23 mouse cellular contexts compared by ENCODE assay signal in genomic region chr10:25258171-25258570, GRCm38 (mm10). TPM values are rescaled to one million over a fixed set of nuclear protein-coding genes. Genes with fewer than 3 reads are reported as not detected.
DNase-seq lines count a peak whose midpoint lies in the region; ATAC-seq and TF ChIP-seq lines count a peak whose summit lies in the region.
"Had no signal": no experiment of that assay in that cellular context is flagged by ENCODE, and none has a peak within 500 bp of the region (broad histone marks: within the 10 kb centered on the region; RNA-seq: fewer than 3 reads in every experiment).

No protein-coding gene starts in this region.

- no peaks in the 10 kb centered on the region for H3K9me3 ChIP-seq in heart, embryonic 11.5 days (replicated peaks; ENCODE audit: control insufficient read depth, low read length)
- no peaks in the 10 kb centered on the region for H3K9me3 ChIP-seq in stomach, postnatal 0 days (ENCODE audit: control insufficient read depth, low read length)
- H3K9me3 ChIP-seq in forebrain, embryonic 12.5 days, result no peaks in the 10 kb centered on the region
- H3K9me3 ChIP-seq: forebrain, embryonic 15.5 days; hindbrain, embryonic 13.5 days; lung, embryonic 15.5 days; midbrain, embryonic 13.5 days had no signal

- 82% methylated on average over 6 of the region's 6 CpGs for WGBS in heart, embryonic 11.5 days (ENCODE audit: insufficient replicate concordance)
- 70% methylated on average over 6 of the region's 6 CpGs for WGBS in stomach, postnatal 0 days
- WGBS in forebrain, embryonic 12.5 days, result 86% methylated on average over 6 of the region's 6 CpGs

- no peaks in the 10 kb centered on the region for H3K27me3 ChIP-seq in heart, embryonic 11.5 days (ENCODE audit: control insufficient read depth, insufficient read depth, low read length)
- H3K27me3 ChIP-seq in stomach, postnatal 0 days (ENCODE audit: control insufficient read depth, insufficient read depth, low read length), result no peaks in the 10 kb centered on the region
- no peaks in the 10 kb centered on the region for H3K27me3 ChIP-seq in forebrain, embryonic 12.5 days
- H3K27me3 ChIP-seq: forebrain, embryonic 15.5 days; heart, embryonic 12.5 days; hindbrain, embryonic 13.5 days; lung, embryonic 15.5 days; midbrain, embryonic 13.5 days had no signal

- no peak overlapping the region for H3K4me2 ChIP-seq in heart, embryonic 11.5 days
- no peak overlapping the region for H3K4me2 ChIP-seq in stomach, postnatal 0 days (replicated peaks; ENCODE audit: low read depth)
- no peak overlapping the region for H3K4me2 ChIP-seq in forebrain, embryonic 12.5 days
- H3K4me2 ChIP-seq: forebrain, embryonic 15.5 days; heart, embryonic 12.5 days; hindbrain, embryonic 13.5 days; lung, embryonic 15.5 days; midbrain, embryonic 13.5 days had no signal

- ATAC-seq in heart, embryonic 11.5 days (replicated peaks; ENCODE audit: insufficient number of reproducible peaks, low FRiP score, low TSS enrichment), result peak; percentile 42; the same call in 1 of the 2 replicates
- ATAC-seq in erythroid progenitor cell, adult 5-6 weeks (replicated peaks; ENCODE audit: low FRiP score, poor library complexity, severe bottlenecking), result 0 out of 2 replicates have a peak, but pooled peaks have one; percentile 33
- ATAC-seq in megakaryocyte progenitor cell, adult 5-6 weeks (replicated peaks; ENCODE audit: poor library complexity), result peak; percentile 64
- no peak for ATAC-seq in stomach, postnatal 0 days (ENCODE audit: low FRiP score, low TSS enrichment)
- no peak for ATAC-seq in forebrain, embryonic 12.5 days (ENCODE audit: low FRiP score)
- ATAC-seq: activated CD4-positive, CD25-positive, alpha-beta regulatory T cell, adult 4 months; forebrain, embryonic 15.5 days; intestine, postnatal 0 days; midbrain, embryonic 13.5 days had no signal

- no peaks in the 10 kb centered on the region for H3K4me1 ChIP-seq in heart, embryonic 11.5 days (ENCODE audit: control insufficient read depth, insufficient read depth, low read length)
- H3K4me1 ChIP-seq in stomach, postnatal 0 days (replicated peaks; ENCODE audit: control insufficient read depth, insufficient read depth), result no peaks in the 10 kb centered on the region
- 0 out of 2 replicates have a peak, but pooled peaks cover 2% of the 10 kb centered on the region for H3K4me1 ChIP-seq in forebrain, embryonic 12.5 days
- H3K4me1 ChIP-seq: forebrain, embryonic 15.5 days; heart, embryonic 12.5 days; hindbrain, embryonic 13.5 days; lung, embryonic 15.5 days; midbrain, embryonic 13.5 days had no signal

- H3K4me3 ChIP-seq in heart, embryonic 11.5 days (ENCODE audit: low read depth, low read length), result no peak overlapping the region
- H3K4me3 ChIP-seq in stomach, postnatal 0 days (ENCODE audit: low read depth, low read length), result no peak overlapping the region
- H3K4me3 ChIP-seq in forebrain, embryonic 12.5 days (replicated peaks), result no peak overlapping the region
- H3K4me3 ChIP-seq: forebrain, embryonic 15.5 days; heart, embryonic 12.5 days; hindbrain, embryonic 13.5 days; lung, embryonic 15.5 days; midbrain, embryonic 13.5 days had no signal

- no peaks in the 10 kb centered on the region for H3K36me3 ChIP-seq in heart, embryonic 11.5 days (ENCODE audit: control insufficient read depth, insufficient read depth, low read length)
- H3K36me3 ChIP-seq in stomach, postnatal 0 days (ENCODE audit: control insufficient read depth, insufficient read depth, low read length), result no peaks in the 10 kb centered on the region
- no peaks in the 10 kb centered on the region for H3K36me3 ChIP-seq in forebrain, embryonic 12.5 days (replicated peaks)
- H3K36me3 ChIP-seq: forebrain, embryonic 15.5 days; hindbrain, embryonic 13.5 days; lung, embryonic 15.5 days; midbrain, embryonic 13.5 days had no signal

- H3K27ac ChIP-seq in heart, embryonic 11.5 days (ENCODE audit: low read depth, low read length), result no peak overlapping the region
- no peak overlapping the region for H3K27ac ChIP-seq in stomach, postnatal 0 days (replicated peaks)
- no peak overlapping the region for H3K27ac ChIP-seq in forebrain, embryonic 12.5 days
- H3K27ac ChIP-seq: forebrain, embryonic 15.5 days; hindbrain, embryonic 13.5 days; lung, embryonic 15.5 days; midbrain, embryonic 13.5 days had no signal

- TF ChIP-seq EP300 in stomach, postnatal 0 days (optimal IDR thresholded peaks at IDR 0.05), result no peak

- H3K9ac ChIP-seq in heart, embryonic 11.5 days (ENCODE audit: low read depth, low read length), result no peak overlapping the region
- H3K9ac ChIP-seq in stomach, postnatal 0 days (ENCODE audit: low read length), result no peak overlapping the region
- H3K9ac ChIP-seq in forebrain, embryonic 12.5 days, result no peak overlapping the region
- H3K9ac ChIP-seq: forebrain, embryonic 15.5 days; heart, embryonic 12.5 days; hindbrain, embryonic 13.5 days; lung, embryonic 15.5 days; midbrain, embryonic 13.5 days had no signal

- TF ChIP-seq CTCF in stomach, postnatal 0 days (IDR thresholded peaks at IDR 0.05; ENCODE audit: low read depth), result no peak

- DNase-seq in heart, adult 8-10 months (ENCODE audit: low spot score), result no peak
- DNase-seq in R1 (ENCODE audit: low read depth, low spot score), result peak; percentile 86
- DNase-seq in left cerebral cortex, adult 18-20 months (ENCODE audit: low spot score in 2 of 2), result no peak
- DNase-seq in stomach, postnatal 0 days (ENCODE audit: low spot score), result no peak
- DNase-seq: adrenal gland, adult 8-10 months; cerebellum, adult 18-20 months; cerebellum, postnatal 25 days; gastrocnemius, postnatal 25 days; heart, postnatal 4 days; kidney, adult 9 months; layer of hippocampus, adult 9-11 months; thymus, postnatal 25 days had no signal

RNA-seq across cellular contexts. Expression of gene Akap7, which starts 49.5 kb away (rescaled TPM):
- 28.5 and 31.7 TPM in 2 replicates for polyA plus RNA-seq in heart, embryonic 11.5 days (2014; fragmentation: Nextera tagmentation; extraction: Ambion mirVana)
- total RNA-seq in heart, adult 8-10 months (2022), result 10 to 100 TPM; 58.9 to 68.6 (median 63.2) TPM
- 77.8 and 87.2 TPM in 2 replicates for total RNA-seq in erythroid progenitor cell, adult 5-6 weeks (2015; ENCODE audit: low replicate concordance)
- 80.0 and 82.3 TPM in 2 replicates for total RNA-seq in erythroid progenitor cell, adult 5-6 weeks (2017; ENCODE audit: low replicate concordance)
- 17.2 and 19.3 TPM in 2 replicates for total RNA-seq in megakaryocyte progenitor cell, adult 5-6 weeks (2015)
- total RNA-seq in megakaryocyte progenitor cell, adult 5-6 weeks (2017), result 18.8 and 24.4 TPM in 2 replicates
- 10 to 100 TPM; 68.4 to 70.1 TPM for total RNA-seq in left cerebral cortex, adult 18-20 months (2021)
- polyA plus RNA-seq in stomach, postnatal 0 days (2015; fragmentation: Nextera tagmentation; extraction: Ambion mirVana), result 21.5 and 23.1 TPM in 2 replicates
- polyA plus RNA-seq in forebrain, embryonic 12.5 days (2016; fragmentation: Nextera tagmentation; extraction: Ambion mirVana), result 16.1 and 20.7 TPM in 2 replicates

Comparison
In these comparisons a context has a peak if more than half of its experiments do, and no peak if none do; other contexts are left out.
1. ATAC-seq: peak in heart, embryonic 11.5 days (single experiment), erythroid progenitor cell, adult 5-6 weeks (single experiment) and megakaryocyte progenitor cell, adult 5-6 weeks (single experiment); none in stomach, postnatal 0 days (single experiment) and forebrain, embryonic 12.5 days (single experiment).